8 mouse cellular contexts compared by ENCODE assay signal in genomic region chr1:74007398-74008050, GRCm38 (mm10).
A peak's percentile ranks its signal among the peaks of the same experiment; 100 is the strongest.
DNase-seq lines count a peak whose midpoint lies in the region; ATAC-seq and TF ChIP-seq lines count a peak whose summit lies in the region.

No protein-coding gene starts in this region.

- H3K27me3 ChIP-seq in heart, postnatal 0 days (ENCODE audit: control insufficient read depth, insufficient read depth, low read length): no peaks in the 10 kb centered on the region
- H3K27me3 ChIP-seq in limb, embryonic 15.5 days: no peaks in the 10 kb centered on the region
- no peaks in the 10 kb centered on the region for H3K27me3 ChIP-seq in forebrain, embryonic 13.5 days

- H3K27ac ChIP-seq in heart, postnatal 0 days (ENCODE audit: low read depth): peak overlapping the region; percentile 98
- H3K27ac ChIP-seq in limb, embryonic 15.5 days: peak overlapping the region; percentile 0; the same call in 1 of the 2 replicates
- H3K27ac ChIP-seq in forebrain, embryonic 13.5 days: no peak overlapping the region

- peak; percentile 9 for DNase-seq in thymus, postnatal 0 days (ENCODE audit: low spot score)
- DNase-seq in thymus, postnatal 10 days (ENCODE audit: low spot score in 2 of 2): no peak
- DNase-seq in heart, postnatal 0 days (ENCODE audit: low spot score): peak; percentile 93
- peak; percentile 35 for DNase-seq in thymus, postnatal 4 days
- DNase-seq in c-Kit-positive CD71-positive TER-119-positive erythroid progenitor cells, embryonic 14.5 days (ENCODE audit: low spot score): no peak
- no peak for DNase-seq in urinary bladder, postnatal 25 days (ENCODE audit: low spot score)

- peak overlapping the region; percentile 34; the same call in 1 of the 2 replicates for H3K4me2 ChIP-seq in heart, postnatal 0 days (ENCODE audit: low read depth, low read length)
- H3K4me2 ChIP-seq in limb, embryonic 15.5 days: no peak overlapping the region
- H3K4me2 ChIP-seq in forebrain, embryonic 13.5 days: no peak overlapping the region

- H3K9ac ChIP-seq in heart, postnatal 0 days (replicated peaks; ENCODE audit: low read depth, low read length): peak overlapping the region; percentile 52; the same call in 1 of the 2 replicates
- no peak overlapping the region for H3K9ac ChIP-seq in limb, embryonic 15.5 days
- H3K9ac ChIP-seq in forebrain, embryonic 13.5 days: no peak overlapping the region

- H3K4me1 ChIP-seq in heart, postnatal 0 days (ENCODE audit: control insufficient read depth, insufficient read depth): peaks cover 72% of the 10 kb centered on the region
- peaks cover 29% of the 10 kb centered on the region for H3K4me1 ChIP-seq in limb, embryonic 15.5 days
- no peaks in the 10 kb centered on the region for H3K4me1 ChIP-seq in forebrain, embryonic 13.5 days

- peak; percentile 81 for ATAC-seq in heart, postnatal 0 days (ENCODE audit: insufficient read depth, low read depth)
- no peak for ATAC-seq in limb, embryonic 15.5 days (ENCODE audit: insufficient number of reproducible peaks, low FRiP score, low TSS enrichment, low read depth)
- no peak for ATAC-seq in forebrain, embryonic 13.5 days

- TF ChIP-seq EP300 in heart, postnatal 0 days (IDR thresholded peaks at IDR 0.05; ENCODE audit: low read depth): peak; percentile 99

- WGBS in heart, postnatal 0 days: 11% methylated on average over 7 of the region's 7 CpGs
- 30% methylated on average over 7 of the region's 7 CpGs for WGBS in limb, embryonic 15.5 days
- WGBS in forebrain, embryonic 13.5 days: 76% methylated on average over 7 of the region's 7 CpGs

- H3K9me3 ChIP-seq in heart, postnatal 0 days (replicated peaks; ENCODE audit: control insufficient read depth, low read length): no peaks in the 10 kb centered on the region
- no peaks in the 10 kb centered on the region for H3K9me3 ChIP-seq in limb, embryonic 15.5 days
- H3K9me3 ChIP-seq in forebrain, embryonic 13.5 days (replicated peaks): peaks cover 4% of the 10 kb centered on the region; the same call in 1 of the 2 replicates

- no peak for TF ChIP-seq CTCF in heart, postnatal 0 days (IDR thresholded peaks at IDR 0.05; ENCODE audit: low read depth)

- no peak overlapping the region for H3K4me3 ChIP-seq in heart, postnatal 0 days (ENCODE audit: low read depth, low read length)
- no peak overlapping the region for H3K4me3 ChIP-seq in limb, embryonic 15.5 days
- no peak overlapping the region for H3K4me3 ChIP-seq in forebrain, embryonic 13.5 days

- H3K36me3 ChIP-seq in heart, postnatal 0 days (replicated peaks; ENCODE audit: control insufficient read depth, insufficient read depth, low read length): peaks cover 3% of the 10 kb centered on the region; the same call in 1 of the 2 replicates
- H3K36me3 ChIP-seq in limb, embryonic 15.5 days: peaks cover 2% of the 10 kb centered on the region; the same call in 1 of the 2 replicates
- no peaks in the 10 kb centered on the region for H3K36me3 ChIP-seq in forebrain, embryonic 13.5 days (ENCODE audit: poor library complexity, severe bottlenecking)

Comparison
In these comparisons a context has a peak if more than half of its experiments do, and no peak if none do; other contexts are left out.
1. DNase-seq: peak in thymus, postnatal 0 days (single experiment), heart, postnatal 0 days (single experiment) and thymus, postnatal 4 days (single experiment); none in thymus, postnatal 10 days (0 of 2), c-Kit-positive CD71-positive TER-119-positive erythroid progenitor cells, embryonic 14.5 days (single experiment) and urinary bladder, postnatal 25 days (single experiment).